Mouse (Mus musculus): Measurements from ENCODE around the gene Hmox2.
"Not testable (repeated sequence)": the region's sequence is repeated elsewhere in the genome, so short reads cannot be mapped to it uniquely, and the experiment has no call there.

Hmox2 gene

DNA sequence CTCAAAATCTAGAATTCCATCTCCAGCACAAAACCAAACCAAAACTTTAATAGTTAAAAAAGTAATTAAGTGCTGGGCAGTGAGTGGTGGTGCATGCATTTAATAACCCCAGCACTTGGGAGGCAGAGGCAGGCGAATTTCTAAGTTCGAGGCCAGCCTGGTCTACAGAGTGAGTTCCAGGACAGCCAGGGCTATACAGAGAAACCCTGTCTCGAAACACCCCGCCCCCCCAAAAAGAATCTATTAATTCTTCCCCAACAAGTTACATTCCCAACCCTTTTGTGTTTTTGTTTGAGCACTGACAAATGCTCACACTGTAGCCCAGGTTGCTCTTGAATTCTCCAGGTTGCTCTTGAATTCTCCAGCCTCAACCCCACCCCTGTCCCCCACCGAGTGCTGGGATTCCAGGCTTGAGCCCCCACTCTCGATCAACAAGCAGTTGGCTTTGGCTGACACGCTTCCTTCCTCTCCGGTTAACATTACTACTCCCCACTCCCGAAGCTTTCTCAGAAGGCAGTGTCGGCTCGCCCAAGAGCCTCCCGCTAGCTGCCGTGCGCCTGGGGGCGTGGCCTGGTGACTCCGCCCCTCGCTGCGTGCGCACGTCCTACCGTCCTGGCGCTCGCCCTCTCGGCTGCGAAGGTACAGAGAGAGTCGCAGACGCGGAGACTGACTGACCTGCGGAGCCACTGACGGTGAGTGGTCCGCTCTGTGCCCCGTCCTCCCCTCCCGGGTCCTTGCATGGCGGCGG is at the start of gene Hmox2:
Hmox2 (plus strand) TSS at position 582 of the 748 bp plus-strand sequence.
- peak; percentile 99 for DNase-seq

- DNase-seq = no peak
These were observed 49.3 kb upstream of the Hmox2 start for GRCm38 (mm10) chr16:4676836-4677235.

GRCm38 (mm10) chr16:4678080-4678479 is 48.1 kb upstream of the Hmox2 start:
- no peak for DNase-seq

DNA sequence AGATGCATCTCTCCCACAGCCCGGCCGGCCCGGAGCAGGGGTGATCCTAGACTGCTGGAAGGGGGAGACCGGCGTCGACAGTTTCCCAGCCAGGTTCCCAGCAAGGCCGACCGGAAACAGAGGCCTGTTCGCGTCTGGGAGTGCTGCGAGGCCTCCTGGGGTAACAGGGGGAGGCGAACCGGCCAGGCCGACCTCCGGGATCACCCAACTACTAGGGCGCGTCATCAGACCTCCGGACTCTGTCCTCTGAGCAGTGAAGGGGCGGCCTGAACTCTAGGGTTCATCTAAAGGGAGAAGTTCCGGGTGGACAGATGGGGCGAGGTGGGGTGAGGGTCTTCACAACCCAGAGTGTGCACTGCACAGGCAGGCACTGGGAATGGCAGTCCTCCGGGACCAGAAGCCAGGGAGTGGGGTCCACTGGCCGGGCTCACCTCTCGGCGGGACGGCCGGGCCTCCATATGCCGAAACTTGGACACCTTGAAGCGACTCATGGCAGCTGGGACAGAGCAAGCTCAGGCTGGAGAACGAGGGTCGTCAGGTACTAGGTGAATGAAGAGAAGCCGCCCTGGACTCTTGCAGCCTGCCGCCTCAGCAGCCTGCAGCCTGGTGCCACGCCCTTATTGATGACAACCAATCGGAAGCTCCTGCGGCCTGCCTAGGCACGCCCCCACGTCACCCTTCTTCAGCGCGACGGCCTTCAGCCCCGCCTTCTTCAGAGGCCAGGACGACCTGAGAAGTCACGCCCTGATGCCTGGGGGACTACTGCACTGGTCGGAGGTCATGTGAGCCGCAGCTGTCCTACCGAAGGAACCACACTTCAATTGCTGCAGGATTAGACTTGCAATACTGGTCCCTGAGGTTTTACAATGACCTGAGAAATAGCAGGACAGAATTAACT is 46.8 kb upstream of the Hmox2 start, which contains the start of gene Coro7:
Coro7 (minus strand) TSS at position 657 of the 898 bp plus-strand sequence.
- DNase-seq = peak; percentile 93

- DNase-seq = not testable (repeated sequence)
These were observed 45.2 kb upstream of the Hmox2 start for GRCm38 (mm10) chr16:4680922-4681455.

DNA sequence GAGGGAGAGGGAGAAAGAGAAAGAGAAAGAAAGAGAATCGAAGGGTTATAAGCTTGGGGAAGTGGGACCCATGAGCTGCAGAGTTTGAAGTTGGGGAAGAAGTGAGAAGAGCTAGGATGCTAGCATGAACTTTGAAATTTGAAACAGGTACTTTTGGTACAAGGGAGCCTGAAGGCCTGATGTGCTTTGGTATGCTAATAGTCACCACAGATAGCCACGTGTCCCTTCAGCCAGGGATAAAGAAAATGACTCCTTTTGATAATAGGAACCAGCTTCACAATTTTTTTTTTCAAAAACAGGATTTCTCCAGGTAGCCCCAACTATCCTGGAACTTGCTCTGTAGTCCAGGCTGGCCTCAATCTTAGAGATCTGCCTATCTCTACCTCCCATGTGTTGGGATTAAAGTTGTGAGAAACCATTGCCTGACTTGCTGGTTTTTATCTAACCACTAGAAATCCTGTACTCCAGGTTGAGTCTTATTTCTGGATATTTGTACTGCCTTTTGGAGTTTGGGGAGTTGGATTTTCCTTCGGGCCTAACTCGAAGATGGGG is 43.5 kb upstream of the Hmox2 start:
- no peak for DNase-seq

DNA sequence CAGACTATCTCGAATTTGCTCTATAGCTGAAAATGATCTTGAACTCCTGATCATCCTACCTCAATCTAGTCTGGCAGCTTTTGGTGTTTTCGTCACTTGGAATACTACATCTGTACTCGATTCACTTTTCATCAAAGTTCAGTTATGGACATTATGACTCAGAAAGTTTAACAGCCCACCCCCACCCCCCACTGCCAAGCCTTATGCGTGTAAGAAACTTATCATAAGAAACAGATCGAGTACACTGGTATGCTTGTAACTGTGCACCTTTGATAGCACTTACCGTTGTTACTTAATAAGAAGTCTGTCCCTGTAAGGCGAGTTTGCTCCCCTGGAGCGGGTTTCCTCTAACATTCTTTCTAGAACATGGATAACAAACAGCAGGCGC is 43.0 kb upstream of the Hmox2 start:
- DNase-seq = no peak

DNA sequence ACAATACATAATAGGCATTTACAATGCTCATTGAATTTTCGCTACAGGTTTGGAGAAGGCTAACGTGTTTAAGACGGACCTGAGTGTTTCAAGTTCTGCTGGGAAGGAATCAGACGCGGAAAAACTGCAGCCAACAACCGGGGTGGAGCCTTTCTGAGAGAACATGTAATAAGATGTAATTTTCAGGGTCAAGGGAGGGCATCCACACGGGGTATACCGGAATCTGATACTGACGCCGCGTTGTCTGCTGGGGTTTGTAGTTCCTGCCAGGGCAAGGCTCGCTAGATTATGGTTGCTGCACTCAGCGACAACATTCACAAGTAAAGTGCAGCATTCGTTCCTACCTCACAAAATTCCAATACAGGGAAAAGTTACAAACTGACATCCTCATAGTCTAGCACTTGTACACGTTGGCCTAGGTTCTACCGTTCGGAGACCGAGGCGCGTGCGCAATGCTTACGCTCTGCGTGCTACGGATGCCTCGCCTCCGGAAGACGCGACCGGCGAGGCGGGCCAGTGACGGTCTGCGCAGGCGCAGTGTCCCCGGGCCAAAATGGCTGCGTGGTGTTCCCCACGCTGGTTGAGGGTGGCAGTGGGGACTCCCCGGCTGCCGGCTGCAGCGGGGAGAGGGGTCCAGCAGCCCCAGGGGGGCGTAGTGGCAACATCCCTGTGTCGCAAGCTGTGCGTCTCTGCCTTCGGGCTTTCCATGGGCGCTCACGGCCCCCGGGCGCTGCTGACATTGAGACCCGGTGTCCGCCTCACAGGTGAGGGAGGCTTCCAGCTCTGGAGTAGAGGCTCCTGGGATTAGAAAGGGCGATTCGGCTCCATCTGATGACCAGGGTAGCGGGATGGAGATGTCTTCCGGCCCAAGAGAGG is 42.3 kb upstream of the Hmox2 start:
- peak; percentile 99 for DNase-seq

DNA sequence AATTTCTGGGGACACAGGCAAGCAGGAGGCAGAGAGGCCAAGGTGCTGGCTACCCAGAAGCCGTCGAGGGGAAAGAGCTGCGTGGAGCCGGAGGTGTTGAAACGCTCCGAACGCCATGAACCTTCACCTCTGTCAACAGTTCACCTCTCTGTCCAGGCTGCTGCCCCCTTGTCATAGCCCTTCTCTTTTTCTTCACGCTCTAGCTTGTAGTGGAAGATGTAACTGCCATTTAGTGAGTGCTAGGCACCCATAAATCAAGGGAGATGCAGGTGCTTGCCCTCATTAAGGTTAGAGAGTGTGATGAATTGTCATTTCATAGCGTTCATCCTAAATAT is 41.7 kb upstream of the Hmox2 start:
- DNase-seq = no peak

DNA sequence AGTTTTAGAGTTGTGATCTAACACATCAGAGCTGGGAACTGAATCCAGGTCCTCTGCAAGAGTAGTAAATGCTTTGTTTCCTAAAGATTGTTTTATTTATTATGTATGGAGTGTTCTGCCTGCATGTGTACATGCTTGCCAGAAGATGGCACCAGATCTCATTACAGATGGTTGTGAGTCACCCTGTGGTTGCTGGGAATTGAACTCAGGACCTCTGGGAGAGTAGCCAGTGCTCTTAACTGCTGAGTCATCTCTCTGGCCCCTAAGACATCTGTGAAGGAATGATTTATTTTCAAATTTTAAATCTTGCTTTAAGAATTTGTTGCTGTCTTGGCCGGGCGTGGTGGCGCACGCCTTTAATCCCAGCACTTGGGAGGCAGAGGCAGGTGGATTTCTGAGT is 36.8 kb upstream of the Hmox2 start:
- DNase-seq = not testable (repeated sequence)

DNA sequence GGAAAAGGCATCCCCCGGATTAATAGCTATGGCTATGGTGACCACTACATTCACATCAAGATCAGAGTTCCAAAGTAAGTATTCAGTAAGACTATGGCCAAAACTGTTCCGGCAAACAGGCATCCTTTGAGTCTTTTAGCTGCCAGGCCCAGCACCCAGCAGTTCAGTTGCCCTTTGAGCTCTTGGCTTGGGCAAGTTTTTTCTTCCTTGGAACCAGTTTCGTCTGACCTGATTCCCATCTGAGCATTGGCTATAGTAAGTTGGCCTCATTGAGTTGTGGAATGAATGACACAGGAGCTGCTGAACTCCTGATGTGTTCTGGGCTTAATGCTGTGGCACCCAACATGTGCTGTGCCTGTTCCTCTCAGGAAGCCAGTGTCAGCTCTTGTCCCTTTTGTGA is 24.9 kb upstream of the Hmox2 start:
- DNase-seq = no peak

DNA sequence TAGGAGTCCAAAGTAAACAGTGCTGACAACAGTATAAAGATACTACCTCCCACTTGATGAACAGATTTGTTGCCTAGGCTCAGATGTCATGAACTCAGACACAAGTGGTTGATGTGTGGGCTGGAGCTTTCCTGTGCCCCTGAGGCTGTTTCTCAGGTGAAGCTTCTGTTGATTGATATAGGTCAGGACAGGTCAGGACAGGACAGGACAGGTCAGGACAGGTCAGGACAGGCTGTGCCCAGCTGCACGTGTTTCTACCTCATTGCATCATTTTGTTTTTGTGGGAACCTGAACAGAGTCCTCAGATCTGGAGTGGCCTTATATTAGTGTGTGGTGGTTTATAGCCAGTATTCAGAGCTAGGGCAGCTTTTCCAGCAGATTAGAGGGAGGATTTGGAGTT is 23.5 kb upstream of the Hmox2 start:
- no peak for DNase-seq

- no peak for DNase-seq
These were observed 20.6 kb upstream of the Hmox2 start for GRCm38 (mm10) chr16:4705541-4705940.

GRCm38 (mm10) chr16:4711173-4711572 is 15.0 kb upstream of the Hmox2 start:
- no peak for DNase-seq

GRCm38 (mm10) chr16:4713861-4714710 is 12.1 kb upstream of the Hmox2 start:
- DNase-seq = no peak

- no peak for DNase-seq
These were observed 8.3 kb upstream of the Hmox2 start for GRCm38 (mm10) chr16:4717866-4718265.

- DNase-seq = peak; percentile 76
These were observed 7.2 kb upstream of the Hmox2 start, which contains the start of gene Nmral1 for GRCm38 (mm10) chr16:4718753-4719518. Nmral1 (minus strand) TSS chr16:4719356.

GRCm38 (mm10) chr16:4722128-4722914 is 3.8 kb upstream of the Hmox2 start:
- peak; percentile 33 for DNase-seq

DNA sequence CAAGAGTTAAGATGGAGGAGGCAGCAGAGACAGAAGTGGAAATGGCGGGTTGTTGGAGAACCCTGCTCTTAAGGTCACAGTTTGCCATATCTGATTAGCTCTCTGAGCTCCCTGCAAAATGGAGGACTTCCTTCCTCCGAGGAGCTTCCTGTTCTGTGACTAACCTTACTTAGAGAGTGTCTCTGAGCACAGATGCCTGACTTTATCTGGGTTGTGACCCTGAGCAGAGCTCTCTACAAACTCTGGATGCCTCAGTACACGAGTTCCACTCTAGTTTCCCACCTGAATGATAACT is 3.3 kb upstream of the Hmox2 start:
- DNase-seq = no peak

GRCm38 (mm10) chr16:4725266-4725665 is 895 bp upstream of the Hmox2 start:
- no peak for DNase-seq

Data from thymus, postnatal 4 days (tissue).